Mouse (Mus musculus) cerebellum, adult 18-20 months (tissue): ENCODE data around the gene Prex1.
A peak's percentile ranks its signal among the peaks of the same experiment; 100 is the strongest.

Source experiments
- DNase-seq, 2 experiments: peaks; one replicate each; pipeline ENCODE4 v3.0.0; 2021

Prex1 gene

DNA sequence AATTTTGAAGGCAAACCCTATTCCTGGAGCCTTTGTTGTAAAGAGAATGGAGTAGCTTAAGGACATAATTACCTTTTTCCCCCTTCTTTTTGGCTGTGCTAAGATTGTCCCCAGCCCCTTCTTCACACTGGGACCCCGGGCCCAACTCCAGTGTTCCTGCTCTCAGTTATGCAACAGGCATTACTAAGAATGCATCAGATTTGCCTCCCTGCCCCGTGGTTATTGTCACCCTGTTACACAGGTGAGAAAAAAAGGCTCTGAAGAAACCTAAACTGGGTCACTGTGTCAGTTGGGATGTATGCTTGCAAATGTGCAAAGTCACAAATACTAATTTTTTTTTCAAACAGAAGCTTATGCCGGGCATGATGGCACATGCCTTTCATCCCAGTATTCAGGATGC is 6.8 kb upstream of the Prex1 start:
- DNase-seq, result no peak

GRCm38 (mm10) chr2:166719930-166720305 is 6.3 kb upstream of the Prex1 start:
- DNase-seq, result no peak

- DNase-seq, result no peak
Measured at GRCm38 (mm10) chr2:166719301-166719929, 5.8 kb upstream of the Prex1 start.

GRCm38 (mm10) chr2:166716067-166716466 is 2.4 kb upstream of the Prex1 start:
- no peak for DNase-seq

GRCm38 (mm10) chr2:166714427-166714699 is 731 bp upstream of the Prex1 start:
- no peak for DNase-seq

DNA sequence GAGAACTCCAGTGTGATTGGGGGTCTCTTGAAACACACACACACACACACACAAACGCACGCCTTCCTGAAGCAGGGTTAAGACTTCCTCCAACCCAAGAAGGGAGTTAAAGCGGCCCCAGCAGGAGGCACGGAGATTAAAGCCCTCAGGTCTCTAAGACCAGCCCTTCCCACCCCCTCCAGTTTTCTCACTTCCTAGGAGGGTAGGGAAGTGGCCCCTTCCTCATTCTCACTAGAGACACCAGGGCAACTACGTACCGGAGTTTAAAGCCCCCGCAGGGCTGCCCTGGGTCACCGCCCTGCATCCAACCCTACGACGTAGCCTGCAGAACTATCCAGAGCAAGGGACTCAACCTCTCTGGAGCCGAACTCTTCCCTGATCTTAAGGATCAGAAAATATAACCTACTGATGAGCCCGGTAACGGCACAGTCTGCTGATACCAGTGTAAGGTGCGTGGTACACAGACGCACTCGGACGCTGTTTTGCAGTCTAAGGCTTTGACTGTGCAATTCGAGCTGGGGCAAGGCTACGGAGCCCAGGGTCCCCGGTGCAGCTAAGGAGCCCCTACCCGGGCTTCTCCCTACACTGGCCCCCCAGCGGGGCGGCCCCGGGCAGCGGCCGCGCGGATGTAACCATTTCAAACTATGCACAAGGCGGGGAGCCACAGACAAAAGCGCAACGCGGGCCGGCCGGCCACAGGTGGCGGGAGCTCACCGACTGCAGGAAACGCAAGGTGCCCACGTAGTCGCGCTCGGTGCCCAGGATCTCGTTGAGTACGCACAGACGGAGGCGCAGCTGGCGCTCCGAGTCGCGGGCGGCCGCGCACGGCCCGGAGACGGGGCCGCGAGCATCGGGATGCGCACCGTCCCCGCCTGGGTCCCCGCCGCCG is 587 bp downstream of the Prex1 start:
- DNase-seq, result no peak

GRCm38 (mm10) chr2:166712310-166712709 is 1.3 kb downstream of the Prex1 start:
- no peak for DNase-seq

- peak in 1 of 2 experiments; percentile 7 for DNase-seq
Measured at GRCm38 (mm10) chr2:166711681-166712132, 1.9 kb downstream of the Prex1 start.

DNA sequence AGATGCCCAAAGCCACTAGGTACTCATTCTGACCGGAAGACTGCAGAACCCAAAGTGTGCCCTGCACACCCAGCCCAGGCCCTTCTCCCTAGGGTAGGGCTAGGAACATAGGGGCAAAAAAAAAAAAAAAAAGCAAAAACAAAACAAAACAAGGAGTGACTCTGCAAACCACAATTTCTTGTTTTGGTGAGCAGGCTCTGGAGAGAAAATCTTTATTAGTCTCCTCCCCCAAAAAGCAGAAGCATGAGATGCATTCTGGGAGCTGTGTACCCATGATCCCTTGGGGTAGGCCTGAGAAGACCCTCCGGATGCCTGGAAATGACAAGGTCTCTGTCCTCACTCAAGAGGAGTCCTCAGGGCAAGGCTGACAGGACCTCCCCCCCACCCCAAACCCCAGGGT is 3.7 kb downstream of the Prex1 start:
- no peak for DNase-seq

DNA sequence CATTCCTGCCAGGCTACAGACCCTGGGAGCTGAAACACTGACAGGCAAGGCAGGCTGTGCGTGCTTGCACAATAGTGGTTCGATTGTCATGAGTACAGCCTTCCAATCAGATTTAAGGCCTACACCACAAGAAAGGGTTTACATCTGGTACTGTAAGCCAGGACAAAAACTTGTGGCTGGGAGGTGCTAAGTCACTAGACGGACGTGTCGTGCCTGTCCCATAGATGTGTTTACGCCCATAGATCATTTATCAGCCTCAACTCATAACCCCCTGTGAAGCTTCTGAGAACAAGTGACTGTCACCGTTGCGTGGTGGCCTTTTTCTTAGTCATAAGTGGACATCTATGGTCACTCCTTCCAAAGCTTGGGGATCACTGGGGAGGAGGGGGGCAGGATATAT is 5.3 kb downstream of the Prex1 start:
- DNase-seq, result no peak

GRCm38 (mm10) chr2:166706526-166706925 is 7.1 kb downstream of the Prex1 start:
- no peak for DNase-seq

- no peak for DNase-seq
Measured at GRCm38 (mm10) chr2:166703491-166703890, 10.1 kb downstream of the Prex1 start.

GRCm38 (mm10) chr2:166702113-166702445 is 11.6 kb downstream of the Prex1 start:
- no peak for DNase-seq

GRCm38 (mm10) chr2:166701248-166702112 is 12.2 kb downstream of the Prex1 start:
- DNase-seq, result no peak

- no peak for DNase-seq
Measured at GRCm38 (mm10) chr2:166700732-166701131, 12.9 kb downstream of the Prex1 start.

DNA sequence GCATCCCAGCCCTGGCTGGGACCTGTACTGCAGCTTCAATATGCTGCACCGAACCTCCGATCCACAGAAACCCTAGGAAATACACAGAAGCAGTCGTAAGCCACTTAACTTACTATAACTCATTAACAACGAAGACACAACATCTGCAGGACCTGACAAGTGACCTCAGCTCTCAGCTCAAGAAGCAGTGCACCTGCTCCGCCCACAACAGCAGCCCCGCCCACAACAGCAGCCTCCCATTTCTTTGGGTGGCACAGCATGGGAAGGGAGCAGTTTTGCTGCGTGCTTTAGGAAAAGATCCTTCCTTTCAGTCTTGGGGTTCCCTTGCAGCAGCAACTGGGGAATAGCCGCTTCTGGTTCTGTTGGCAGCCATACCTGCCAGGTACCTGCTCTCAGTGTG is 13.5 kb downstream of the Prex1 start:
- DNase-seq, result no peak

GRCm38 (mm10) chr2:166699552-166699951 is 14.1 kb downstream of the Prex1 start:
- DNase-seq, result no peak

- no peak for DNase-seq
Measured at GRCm38 (mm10) chr2:166694616-166695015, 19.0 kb downstream of the Prex1 start.

DNA sequence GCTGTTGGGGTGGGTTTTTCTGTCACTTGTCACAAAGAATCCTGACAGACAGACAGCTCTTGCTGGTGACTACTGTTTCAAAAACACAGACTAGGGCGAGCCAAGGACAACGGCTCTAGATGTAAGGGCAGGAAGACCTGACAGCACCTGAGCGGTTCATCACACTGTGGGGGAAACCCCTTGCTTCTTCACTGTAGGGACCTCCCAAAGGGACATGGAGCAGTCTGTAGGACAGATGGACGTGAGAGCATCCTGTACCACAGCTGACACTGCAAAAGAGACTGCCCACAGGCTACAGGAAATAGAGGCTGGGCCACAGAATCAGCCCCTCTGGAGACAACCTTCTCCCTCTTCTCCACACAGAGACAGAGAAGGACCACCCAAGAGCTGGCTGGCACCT is 20.2 kb downstream of the Prex1 start:
- DNase-seq, result no peak

DNA sequence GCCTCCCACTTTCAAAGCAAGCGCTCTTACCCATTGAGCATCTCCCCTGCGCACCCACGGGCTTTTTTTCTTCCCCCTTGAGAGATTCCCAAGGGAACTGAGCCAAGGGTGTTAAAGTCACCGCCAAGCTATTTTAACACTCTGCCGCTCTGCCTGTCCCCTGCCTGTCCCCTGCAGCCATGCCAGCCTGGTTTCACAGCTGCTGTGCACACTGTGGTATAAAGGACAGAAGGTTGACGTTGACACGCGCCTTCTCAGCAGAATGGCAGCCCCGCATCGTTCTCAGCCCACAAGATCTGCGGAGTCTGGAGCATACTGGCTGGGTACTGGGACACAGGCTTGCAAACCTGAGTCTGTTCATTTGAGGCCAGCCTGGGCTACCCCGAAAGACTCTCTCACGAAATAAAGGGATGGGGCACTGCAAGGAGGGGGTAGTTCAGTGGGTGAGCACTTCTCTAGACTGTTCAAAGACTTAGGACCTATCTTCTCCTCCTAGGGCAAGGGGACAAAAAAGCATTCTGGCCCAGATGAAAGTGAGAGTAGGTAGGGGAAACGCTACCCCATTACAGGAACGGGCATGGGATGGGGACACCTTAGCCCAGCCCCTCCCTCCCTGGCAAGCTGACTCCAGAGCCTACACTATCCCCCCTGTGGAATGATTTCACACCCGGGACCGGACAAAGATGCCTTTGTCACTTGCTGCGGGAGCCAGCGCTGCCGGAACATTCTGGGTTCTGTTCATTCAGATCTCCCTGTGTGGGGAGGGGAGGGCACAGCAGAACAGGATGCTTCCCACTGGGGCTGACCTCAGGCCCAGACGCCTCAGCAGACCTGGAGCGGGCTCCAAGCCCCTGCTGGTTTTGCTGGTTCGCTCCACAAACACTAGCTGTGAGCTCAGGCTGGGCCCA is 21.8 kb downstream of the Prex1 start:
- peak; percentile 37 to 54 for DNase-seq

DNA sequence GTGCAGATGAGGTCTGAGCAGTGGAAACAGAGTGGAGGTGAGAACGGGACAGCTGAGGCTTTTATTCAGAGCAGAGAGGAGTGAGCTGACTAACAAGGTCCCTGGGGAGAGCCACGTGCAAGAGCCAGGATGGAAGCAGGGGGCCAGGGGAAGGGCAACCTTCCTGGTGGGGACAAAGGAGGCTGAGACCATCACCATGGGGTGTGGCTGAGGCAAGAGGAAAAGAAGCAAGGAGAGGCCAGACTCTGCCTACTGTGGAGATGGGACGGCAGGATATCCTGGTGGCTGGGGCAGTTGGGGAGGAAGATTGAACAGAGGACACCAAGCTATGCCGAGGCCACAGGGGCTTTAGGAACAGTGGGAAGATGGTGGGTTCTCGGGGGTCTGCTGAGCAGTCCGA is 26.7 kb downstream of the Prex1 start:
- no peak for DNase-seq

- no peak for DNase-seq
Measured at GRCm38 (mm10) chr2:166685824-166686223, 27.8 kb downstream of the Prex1 start.
